Mouse (Mus musculus) G1E (cell line): ENCODE measurements around the gene Hoxa11. TPM values are rescaled to one million over a fixed set of nuclear protein-coding genes. Genes with fewer than 3 reads are reported as not detected.

Experiments used
- ATAC-seq: 2 replicates; pipeline ENCODE4 v1.8.0; 2016; ENCODE audit warnings: mild to moderate bottlenecking; ENCODE audit not compliant: insufficient number of reproducible peaks, poor library complexity, low FRiP score, severe bottlenecking; ENCODE audit errors: extremely low read depth
- DNase-seq: peaks from one replicate; pipeline ENCODE4 v3.0.0; 2012; ENCODE audit warnings: low spot score
- H3K27me3 ChIP-seq: 2 replicates; pipeline ENCODE4 v1.6.1; 2012; ENCODE audit warnings: mild to moderate bottlenecking, low read length, inconsistent platforms; ENCODE audit not compliant: insufficient read depth
- H3K36me3 ChIP-seq: replicated peaks from 2 replicates; pipeline ENCODE3; 2012; ENCODE audit warnings: mild to moderate bottlenecking, inconsistent platforms
- H3K4me1 ChIP-seq: 2 replicates; pipeline ENCODE4 v1.6.1; 2012; ENCODE audit warnings: low read depth, low read length, inconsistent platforms, mixed read lengths; ENCODE audit not compliant: insufficient read depth
- H3K4me3 ChIP-seq: 2 replicates; pipeline ENCODE4 v1.5.1; 2012; ENCODE audit warnings: low read depth, mild to moderate bottlenecking, inconsistent platforms, low read length, moderate library complexity, mixed read lengths
- H3K9me3 ChIP-seq: replicated peaks from 2 replicates; pipeline ENCODE4 v1.6.1; 2012; ENCODE audit warnings: inconsistent platforms
- CTCF ChIP-seq: IDR thresholded peaks from 2 replicates; pipeline ENCODE4 v1.5.1; 2012; ENCODE audit warnings: low read depth, low read length, inconsistent platforms, mixed read lengths
- GATA1 ChIP-seq: IDR thresholded peaks from 2 replicates; pipeline ENCODE4 v1.6.1; 2012; ENCODE audit warnings: borderline replicate concordance, low read length, inconsistent platforms, mixed read lengths
- GATA2 ChIP-seq: IDR thresholded peaks from 2 replicates; pipeline ENCODE4 v1.6.1; 2012; ENCODE audit warnings: low read depth, low read length, inconsistent platforms, borderline replicate concordance
- POLR2AphosphoS5 ChIP-seq: IDR thresholded peaks from 2 replicates; pipeline ENCODE4 v1.6.1; 2012; ENCODE audit warnings: low read depth, low read length, inconsistent platforms; ENCODE audit not compliant: insufficient replicate concordance
- TAL1 ChIP-seq: conservative IDR thresholded peaks from 2 replicates; pipeline ENCODE4 v1.6.1; 2012; ENCODE audit warnings: low read depth, low read length, inconsistent platforms, mixed read lengths
- polyA plus RNA-seq: library from polyadenylated mRNA; stranded (reverse); fragments of >175 nt; gene quantifications from 2 replicates; pipeline ENCODE4 v1.2.3, GENCODE M21; 2012
- total RNA-seq, 2 experiments: library from RNA; stranded (forward) in 1 of 2; stranded (reverse) in 1 of 2; fragments of 200-1000 nt in 1 of 2; fragments of >200 nt in 1 of 2; fragmentation: Nextera tagmentation in 1 of 2; gene quantifications; 2 replicates each; pipeline ENCODE4 v1.2.3; 2014 to 2017

Gene Hoxa11
- total and polyA plus RNA-seq, 3 experiments: not detected

- Histone ChIP-seq H3K27me3 (peaks cover 42% of the 10 kb centered on the region), H3K4me3 (no peak overlapping the region)
- TF ChIP-seq POLR2AphosphoS5 (no peak), GATA1 (no peak), TAL1 (no peak), GATA2 (no peak), CTCF (no peak)
Measured at GRCm38 (mm10) chr6:52217895-52218642, 27.5 kb downstream of the Hoxa11 start.

GRCm38 (mm10) chr6:52217459-52217768 is 28.2 kb downstream of the Hoxa11 start:
- no peaks in the 10 kb centered on the region for H3K36me3 ChIP-seq
- TF ChIP-seq TAL1: no peak
- TF ChIP-seq POLR2AphosphoS5: no peak
- no peak for TF ChIP-seq CTCF
- TF ChIP-seq GATA1: no peak
- no peak for TF ChIP-seq GATA2
- H3K4me3 ChIP-seq: no peak overlapping the region
- H3K9me3 ChIP-seq: peaks cover 9% of the 10 kb centered on the region
- H3K27me3 ChIP-seq: peaks cover 44% of the 10 kb centered on the region
- DNase-seq (no peak), ATAC-seq (no peak)
- H3K4me1 ChIP-seq: peaks cover 10% of the 10 kb centered on the region

More at GRCm38 (mm10) chr6:52217895-52218642, 27.5 kb downstream of the Hoxa11 start:
- Histone ChIP-seq H3K36me3 (no peaks in the 10 kb centered on the region), H3K4me1 (peaks cover 10% of the 10 kb centered on the region), H3K9me3 (peaks cover 9% of the 10 kb centered on the region)
- no peak for ATAC-seq
- DNase-seq: no peak

- ATAC-seq (no peak), DNase-seq (no peak)
- no peaks in the 10 kb centered on the region for H3K36me3 ChIP-seq
- H3K9me3 ChIP-seq: peaks cover 9% of the 10 kb centered on the region
- TF ChIP-seq POLR2AphosphoS5 (no peak), GATA2 (no peak), GATA1 (no peak), CTCF (no peak)
- no peak overlapping the region for H3K4me3 ChIP-seq
- peaks cover 7% of the 10 kb centered on the region for H3K4me1 ChIP-seq
- H3K27me3 ChIP-seq: peaks cover 44% of the 10 kb centered on the region
Measured at GRCm38 (mm10) chr6:52216691-52217458, 28.7 kb downstream of the Hoxa11 start.

GRCm38 (mm10) chr6:52215771-52216535 is 29.7 kb downstream of the Hoxa11 start:
- Histone ChIP-seq H3K4me3 (no peak overlapping the region), H3K4me1 (no peaks in the 10 kb centered on the region), H3K27me3 (peaks cover 46% of the 10 kb centered on the region), H3K9me3 (peaks cover 9% of the 10 kb centered on the region), H3K36me3 (no peaks in the 10 kb centered on the region)
- DNase-seq (no peak), ATAC-seq (no peak)
- TF ChIP-seq CTCF (no peak), TAL1 (no peak), GATA1 (no peak), POLR2AphosphoS5 (no peak), GATA2 (no peak)

- Histone ChIP-seq H3K4me3 (no peak overlapping the region), H3K27me3 (peaks cover 46% of the 10 kb centered on the region), H3K4me1 (no peaks in the 10 kb centered on the region), H3K9me3 (peaks cover 9% of the 10 kb centered on the region), H3K36me3 (no peaks in the 10 kb centered on the region)
- no peak for TF ChIP-seq TAL1
- no peak for TF ChIP-seq GATA2
- TF ChIP-seq CTCF: no peak
- TF ChIP-seq GATA1: no peak
- TF ChIP-seq POLR2AphosphoS5: no peak
- ATAC-seq: no peak
- DNase-seq: no peak
Measured at GRCm38 (mm10) chr6:52215070-52215469, 30.5 kb downstream of the Hoxa11 start.

GRCm38 (mm10) chr6:52214271-52214670 is 31.3 kb downstream of the Hoxa11 start:
- TF ChIP-seq CTCF: no peak
- TF ChIP-seq GATA1: no peak
- TF ChIP-seq GATA2: no peak
- TF ChIP-seq POLR2AphosphoS5: no peak
- TF ChIP-seq TAL1: no peak
- ATAC-seq: no peak
- peaks cover 9% of the 10 kb centered on the region for H3K9me3 ChIP-seq
- H3K4me1 ChIP-seq: no peaks in the 10 kb centered on the region
- no peak for DNase-seq
- no peaks in the 10 kb centered on the region for H3K36me3 ChIP-seq
- H3K27me3 ChIP-seq: peaks cover 46% of the 10 kb centered on the region
- no peak overlapping the region for H3K4me3 ChIP-seq
